Mouse (Mus musculus) spleen, adult 2 months (tissue): Measurements from ENCODE around the gene Glyr1.

ENCODE experiments used
- CTCF ChIP-seq: fragments of 200-500 bp; IDR thresholded peaks from 2 replicates; pipeline ENCODE4 v1.5.1; 2011; ENCODE audit warnings: mild to moderate bottlenecking, inconsistent platforms; ENCODE audit not compliant: insufficient read depth, insufficient read length, insufficient replicate concordance; ENCODE audit errors: extremely low read depth
- POLR2A ChIP-seq: fragments of 200-500 bp; IDR thresholded peaks from 2 replicates; pipeline ENCODE4 v1.6.1; 2011; ENCODE audit warnings: low read depth, low read length, inconsistent platforms

DNA sequence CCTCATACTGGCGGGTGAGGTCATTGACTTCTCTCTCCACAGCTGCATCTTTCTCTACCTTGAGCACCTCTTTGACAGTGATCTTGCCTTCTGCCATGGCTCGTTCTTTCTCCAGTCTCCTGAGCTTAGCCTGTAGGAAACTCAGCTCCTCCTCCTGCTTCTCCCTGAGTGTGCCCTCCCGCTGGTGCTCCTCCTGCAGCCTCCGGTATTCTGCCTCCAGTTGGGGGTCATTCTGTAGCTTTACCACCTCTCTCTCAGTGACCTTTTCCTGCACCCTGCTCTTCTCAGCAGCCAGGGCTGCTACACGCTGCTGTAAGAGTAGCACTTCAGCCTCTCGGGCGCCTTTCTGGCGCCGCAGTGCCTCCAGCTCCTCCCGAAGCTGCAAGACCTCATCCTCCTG, 39.4 kb upstream of the Glyr1 start:
- TF ChIP-seq CTCF (no peak), POLR2A (no peak)
